Mouse (Mus musculus) telencephalon, adult 2 months (tissue): Measurements from ENCODE around the gene Poglut1.
A peak's percentile ranks its signal among the peaks of the same experiment; 100 is the strongest.
"Not testable (repeated sequence)": the region's sequence is repeated elsewhere in the genome, so short reads cannot be mapped to it uniquely, and the experiment has no call there.

Source experiments
- DNase-seq: peaks from one replicate; pipeline ENCODE4 v3.0.0-alpha.2; 2011; ENCODE audit warnings: low read depth, low spot score

Poglut1 gene

GRCm38 (mm10) chr16:38536544-38537146 is 13.4 kb downstream of the Poglut1 start:
- peak; percentile 47 for DNase-seq

GRCm38 (mm10) chr16:38526264-38526663 is 23.8 kb downstream of the Poglut1 start:
- no peak for DNase-seq

GRCm38 (mm10) chr16:38522129-38523084 is 27.7 kb downstream of the Poglut1 start, which contains the start of gene Timmdc1:
TSS of gene Timmdc1 (minus strand) at chr16:38522663.
- peak; percentile 94 for DNase-seq

GRCm38 (mm10) chr16:38521211-38521987 is 28.7 kb downstream of the Poglut1 start:
- no peak for DNase-seq

GRCm38 (mm10) chr16:38519140-38519539 is 30.9 kb downstream of the Poglut1 start:
- no peak for DNase-seq

GRCm38 (mm10) chr16:38510846-38511245 is 39.2 kb downstream of the Poglut1 start:
- DNase-seq, result no peak

GRCm38 (mm10) chr16:38506041-38506634 is 43.9 kb downstream of the Poglut1 start:
- DNase-seq, result peak; percentile 42

GRCm38 (mm10) chr16:38503528-38503927 is 46.5 kb downstream of the Poglut1 start:
- DNase-seq, result no peak

GRCm38 (mm10) chr16:38502469-38502868 is 47.6 kb downstream of the Poglut1 start:
- DNase-seq, result no peak

- no peak for DNase-seq
These were observed 53.4 kb downstream of the Poglut1 start for GRCm38 (mm10) chr16:38496604-38497140.

- DNase-seq, result peak; percentile 35
These were observed 56.2 kb downstream of the Poglut1 start for GRCm38 (mm10) chr16:38493890-38494289.

GRCm38 (mm10) chr16:38492551-38492950 is 57.5 kb downstream of the Poglut1 start:
- no peak for DNase-seq

- DNase-seq, result no peak
These were observed 66.3 kb downstream of the Poglut1 start for GRCm38 (mm10) chr16:38483582-38484309.

GRCm38 (mm10) chr16:38482780-38483562 is 67.1 kb downstream of the Poglut1 start:
- no peak for DNase-seq

GRCm38 (mm10) chr16:38481327-38481726 is 68.7 kb downstream of the Poglut1 start:
- no peak for DNase-seq

GRCm38 (mm10) chr16:38478296-38478695 is 71.8 kb downstream of the Poglut1 start:
- no peak for DNase-seq

- not testable (repeated sequence) for DNase-seq
These were observed 72.8 kb downstream of the Poglut1 start for GRCm38 (mm10) chr16:38477241-38477608.

- peak; percentile 8 for DNase-seq
These were observed 73.5 kb downstream of the Poglut1 start for GRCm38 (mm10) chr16:38476312-38477240.
